Mouse (Mus musculus) heart, embryonic 10.5 days (tissue): ENCODE results near the gene Csnk2a1. TPM values are rescaled to one million over a fixed set of nuclear protein-coding genes. Genes with fewer than 3 reads are reported as not detected.

ENCODE experiments used
- polyA plus RNA-seq: library from polyadenylated mRNA; unstranded; fragments of >200 nt; fragmentation: Nextera tagmentation; extraction: Ambion mirVana; gene quantifications from 2 replicates; pipeline ENCODE4 v1.2.1, GENCODE M21; 2016

Csnk2a1 gene
- polyA plus RNA-seq, 1 experiment from 2014 or later: 67.0 TPM

Other genes with a start within 250 kb of the Csnk2a1 start
- 11.4 and 16.3 TPM in 2 replicates for gene Fam110a, start 246.6 kb upstream of the Csnk2a1 start, polyA plus RNA-seq
- 1.2 and 1.3 TPM in 2 replicates for gene Slc52a3, start 230.3 kb upstream of the Csnk2a1 start, polyA plus RNA-seq
- gene Scrt2, start 145.3 kb upstream of the Csnk2a1 start, polyA plus RNA-seq: not detected in 2 replicates
- 8.1 and 9.1 TPM in 2 replicates for gene Srxn1, start 121.3 kb upstream of the Csnk2a1 start, polyA plus RNA-seq
- gene Tcf15, start 83.3 kb upstream of the Csnk2a1 start, polyA plus RNA-seq: 1.9 and 7.2 TPM in 2 replicates
- 29.6 and 34.6 TPM in 2 replicates for gene Tbc1d20, start 67.0 kb downstream of the Csnk2a1 start, polyA plus RNA-seq
- gene Rbck1, start 105.8 kb downstream of the Csnk2a1 start, polyA plus RNA-seq: 88.0 and 89.3 TPM in 2 replicates
- 5.1 and 5.3 TPM in 2 replicates for gene Trib3, start 117.2 kb downstream of the Csnk2a1 start, polyA plus RNA-seq
- 3.1 and 3.3 TPM in 2 replicates for gene Nrsn2, start 149.8 kb downstream of the Csnk2a1 start, polyA plus RNA-seq
- 6.7 and 10.5 TPM in 2 replicates for gene Sox12, start 171.2 kb downstream of the Csnk2a1 start, polyA plus RNA-seq
- 50.6 and 71.3 TPM in 2 replicates for gene Zcchc3, start 188.2 kb downstream of the Csnk2a1 start, polyA plus RNA-seq
- 1.2 and 1.4 TPM in 2 replicates for gene 6820408C15Rik, start 188.7 kb downstream of the Csnk2a1 start, polyA plus RNA-seq
- gene Defb23, start 237.8 kb downstream of the Csnk2a1 start, polyA plus RNA-seq: not detected in 2 replicates